Mouse (Mus musculus) kidney, adult 2 months (tissue): ENCODE data around the gene Cdc34b. TPM values are rescaled to one million over a fixed set of nuclear protein-coding genes. Genes with fewer than 3 reads are reported as not detected.

Source experiments
- DNase-seq: peaks from one replicate; pipeline ENCODE4 v3.0.0; 2021
- H3K27ac ChIP-seq: fragments of 200-500 bp; 2 replicates; pipeline ENCODE4 v1.5.1; 2012; ENCODE audit warnings: low read depth, low read length, control low read depth, inconsistent platforms; ENCODE audit not compliant: insufficient read depth
- H3K27me3 ChIP-seq: fragments of 200-500 bp; replicated peaks from 2 replicates; pipeline ENCODE4 v1.6.1; 2012; ENCODE audit warnings: mild to moderate bottlenecking, moderate library complexity, low read length, inconsistent platforms; ENCODE audit not compliant: control insufficient read depth, insufficient read depth
- H3K36me3 ChIP-seq: fragments of 200-500 bp; 2 replicates; pipeline ENCODE4 v1.6.1; 2012; ENCODE audit warnings: mild to moderate bottlenecking, moderate library complexity, low read length, inconsistent platforms; ENCODE audit not compliant: control insufficient read depth, insufficient read depth
- H3K4me1 ChIP-seq: fragments of 200-500 bp; 2 replicates; pipeline ENCODE4 v1.6.1; 2011; ENCODE audit warnings: low read length; ENCODE audit not compliant: control insufficient read depth, insufficient read depth
- H3K4me3 ChIP-seq: fragments of 200-500 bp; 2 replicates; pipeline ENCODE4 v1.5.1; 2011; ENCODE audit warnings: mild to moderate bottlenecking, low read depth, low read length, control low read depth; ENCODE audit not compliant: insufficient read depth
- CTCF ChIP-seq: fragments of 200-500 bp; conservative IDR thresholded peaks from 2 replicates; pipeline ENCODE4 v1.5.1; 2011; ENCODE audit warnings: low read depth, mild to moderate bottlenecking, control low read depth, low read length, moderate library complexity, mixed read lengths; ENCODE audit not compliant: insufficient read depth, insufficient read length
- POLR2A ChIP-seq: fragments of 200-500 bp; IDR thresholded peaks from one replicate; pipeline ENCODE4 v1.6.1; 2011; ENCODE audit warnings: low read depth, low read length, control low read depth
- WGBS: fragments of 180-500 bp; shearing (Covaris S2); methylation state at CpG from one replicate; pipeline ENCODE4 v1.1.7; 2018; 5-methylcytosine and 5-hydroxymethylcytosine counted together
- polyA plus RNA-seq: library from polyadenylated mRNA; depleted of rRNA; stranded (reverse); fragments of >200 nt; gene quantifications from 2 replicates; pipeline ENCODE4 v1.2.3, GENCODE M21; 2012

The Cdc34b gene
- polyA plus RNA-seq, 1 experiment = 0.08 TPM

DNA sequence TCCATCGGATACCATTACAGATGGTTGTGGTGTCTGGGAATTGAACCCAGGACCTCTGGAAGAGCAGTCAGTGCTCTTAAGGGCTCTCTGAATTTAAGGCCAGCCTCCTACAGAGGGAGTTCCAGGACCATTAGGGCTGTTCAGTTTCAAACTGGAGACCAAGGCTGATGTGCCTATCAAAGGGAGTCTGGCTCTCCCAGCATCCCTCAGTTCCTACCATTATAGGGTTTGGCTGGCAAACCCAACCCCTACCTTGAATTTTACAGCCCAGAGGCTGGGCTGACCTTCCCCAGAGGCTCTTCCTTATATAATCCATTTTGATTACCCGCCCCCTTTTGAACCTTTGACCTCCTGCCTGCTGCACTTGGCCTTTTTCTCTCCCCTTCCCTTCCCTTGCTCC is 5.8 kb upstream of the Cdc34b start:
- Histone ChIP-seq H3K4me3 (no peak overlapping the region), H3K27me3 (no peaks in the 10 kb centered on the region), H3K27ac (no peak overlapping the region), H3K4me1 (no peaks in the 10 kb centered on the region), H3K36me3 (no peaks in the 10 kb centered on the region)
- 78% methylated on average over 2 of the region's 2 CpGs for WGBS
- TF ChIP-seq POLR2A (no peak), CTCF (no peak)
- DNase-seq = no peak

DNA sequence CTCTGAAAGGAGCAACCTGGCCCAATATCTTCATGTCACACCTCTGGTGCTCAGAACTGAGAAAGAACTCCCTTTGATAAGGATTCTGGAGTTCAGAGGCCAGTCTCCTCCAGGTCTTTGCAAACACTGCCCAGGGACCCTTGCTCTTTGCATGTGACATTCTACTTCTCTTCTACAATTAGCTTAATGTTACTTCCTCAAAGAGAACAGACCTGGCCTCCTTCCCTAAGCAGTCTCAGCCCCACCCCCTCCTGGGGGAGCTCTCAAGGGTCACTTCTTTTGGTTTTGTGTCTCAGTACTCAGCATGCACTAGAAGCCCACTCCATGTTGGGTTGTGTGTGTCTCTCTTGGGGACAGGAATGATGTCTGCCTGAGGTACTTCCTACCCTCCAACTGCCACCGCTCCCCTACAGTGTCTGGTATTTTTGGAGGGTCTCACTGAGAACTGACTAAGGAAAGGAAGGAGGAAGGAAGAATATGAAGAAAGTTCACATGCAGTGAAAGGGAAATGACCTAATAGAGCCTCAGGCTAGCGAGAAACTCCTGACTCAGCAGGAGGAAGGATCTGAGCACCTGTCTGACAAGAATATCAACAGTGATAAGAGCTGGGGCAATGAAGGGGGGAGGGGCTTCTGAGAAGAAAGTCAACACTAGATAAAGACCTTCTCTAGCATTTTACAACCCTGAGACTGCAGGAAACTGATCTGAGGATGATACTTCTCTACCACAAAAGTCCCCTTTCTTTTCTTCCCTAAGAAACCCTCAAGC is 11.5 kb downstream of the Cdc34b start:
- Histone ChIP-seq H3K4me3 (no peak overlapping the region), H3K27ac (no peak overlapping the region), H3K36me3 (no peaks in the 10 kb centered on the region), H3K27me3 (no peaks in the 10 kb centered on the region), H3K4me1 (no peaks in the 10 kb centered on the region)
- WGBS = 48% methylated on average over 2 of the region's 2 CpGs
- no peak for DNase-seq
- TF ChIP-seq CTCF (no peak), POLR2A (no peak)

DNA sequence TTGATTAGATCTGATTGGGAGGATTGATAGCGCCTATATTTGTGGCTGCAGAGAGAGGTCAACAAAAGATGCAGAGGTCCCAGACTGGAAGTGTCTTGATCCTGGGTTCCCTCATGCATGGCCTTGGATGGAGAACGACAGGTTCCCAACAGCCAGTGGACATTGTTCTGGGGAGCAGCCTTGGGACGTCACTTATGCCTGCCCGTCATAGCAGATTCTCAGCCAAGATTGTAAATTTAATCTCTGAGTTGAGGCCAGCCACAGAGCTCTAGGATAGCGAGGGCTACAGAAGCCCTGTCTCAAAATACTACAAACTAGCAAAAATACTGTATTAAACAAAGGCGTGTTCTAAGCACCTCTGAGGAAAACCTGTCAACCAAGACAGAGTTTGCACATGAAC is 18.3 kb downstream of the Cdc34b start:
- no peaks in the 10 kb centered on the region for H3K4me1 ChIP-seq
- no peak for DNase-seq
- no peaks in the 10 kb centered on the region for H3K27me3 ChIP-seq
- TF ChIP-seq CTCF (no peak), POLR2A (no peak)
- 74% methylated on average over 6 of the region's 6 CpGs for WGBS
- H3K36me3 ChIP-seq = no peaks in the 10 kb centered on the region
- H3K27ac ChIP-seq = no peak overlapping the region
- H3K4me3 ChIP-seq = no peak overlapping the region

GRCm38 (mm10) chr11:94760364-94760763 is 18.8 kb downstream of the Cdc34b start:
- H3K36me3 ChIP-seq = no peaks in the 10 kb centered on the region
- no peaks in the 10 kb centered on the region for H3K4me1 ChIP-seq
- no peak overlapping the region for H3K4me3 ChIP-seq
- H3K27me3 ChIP-seq = no peaks in the 10 kb centered on the region
- TF ChIP-seq CTCF = no peak
- no peak for TF ChIP-seq POLR2A
- WGBS = 62% methylated on average over 3 of the region's 3 CpGs
- H3K27ac ChIP-seq = no peak overlapping the region
- no peak for DNase-seq

DNA sequence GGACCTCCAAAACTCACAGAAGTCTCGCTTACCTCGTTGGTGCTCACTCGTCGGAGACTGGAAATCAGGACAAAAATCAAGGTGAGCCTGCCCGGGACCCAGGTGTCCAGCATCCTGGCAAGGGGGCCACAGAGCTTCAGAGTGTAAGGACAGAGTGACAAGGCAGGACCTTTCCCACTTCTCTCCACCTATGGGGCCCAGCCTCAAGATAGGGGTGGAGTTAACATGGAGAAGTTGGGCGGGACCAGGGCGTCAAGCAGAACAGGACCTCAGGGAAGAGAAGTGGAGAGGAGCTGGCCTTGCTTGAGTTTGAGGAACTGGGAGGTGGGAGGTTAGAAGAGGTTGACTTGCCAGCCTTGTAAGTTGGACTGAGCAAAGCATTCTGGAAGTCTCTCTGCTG is 19.2 kb downstream of the Cdc34b start:
- H3K4me3 ChIP-seq = no peak overlapping the region
- H3K27ac ChIP-seq = no peak overlapping the region
- H3K4me1 ChIP-seq = no peaks in the 10 kb centered on the region
- 74% methylated on average over 7 of the region's 7 CpGs for WGBS
- no peaks in the 10 kb centered on the region for H3K36me3 ChIP-seq
- H3K27me3 ChIP-seq = no peaks in the 10 kb centered on the region
- TF ChIP-seq POLR2A (no peak), CTCF (no peak)
- no peak for DNase-seq

GRCm38 (mm10) chr11:94762281-94762680 is 20.7 kb downstream of the Cdc34b start:
- H3K4me3 ChIP-seq = no peak overlapping the region
- H3K36me3 ChIP-seq = no peaks in the 10 kb centered on the region
- no peak overlapping the region for H3K27ac ChIP-seq
- WGBS = 100% methylated on average over 1 of the region's 1 CpGs
- no peaks in the 10 kb centered on the region for H3K27me3 ChIP-seq
- no peaks in the 10 kb centered on the region for H3K4me1 ChIP-seq
- TF ChIP-seq POLR2A (no peak), CTCF (no peak)
- DNase-seq = no peak

DNA sequence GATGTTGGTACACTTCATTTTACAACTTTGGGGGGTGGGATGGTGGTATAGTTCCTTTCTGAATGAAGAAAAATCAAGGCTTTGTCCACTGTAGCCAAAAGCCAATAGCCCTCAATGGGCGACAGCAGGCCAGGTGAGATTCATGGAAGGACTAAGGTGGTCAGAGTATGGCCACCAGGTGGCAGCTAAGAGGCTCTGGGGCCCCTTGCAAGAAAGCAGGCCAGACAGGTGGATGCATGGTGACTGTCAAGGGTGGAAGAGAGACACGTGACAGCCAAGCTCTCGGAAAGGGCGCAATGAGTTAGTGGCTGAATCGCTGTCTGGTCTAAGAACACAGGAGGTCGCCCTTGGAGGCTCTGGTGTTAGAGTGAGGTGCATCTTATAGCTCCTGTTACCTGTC is 21.2 kb downstream of the Cdc34b start:
- no peak for DNase-seq
- Histone ChIP-seq H3K4me1 (no peaks in the 10 kb centered on the region), H3K36me3 (no peaks in the 10 kb centered on the region), H3K27ac (no peak overlapping the region), H3K4me3 (no peak overlapping the region), H3K27me3 (no peaks in the 10 kb centered on the region)
- TF ChIP-seq POLR2A (no peak), CTCF (no peak; the same call in 1 of the 2 replicates)
- WGBS = 45% methylated on average over 6 of the region's 6 CpGs

- no peak overlapping the region for H3K4me3 ChIP-seq
- 95% methylated on average over 2 of the region's 2 CpGs for WGBS
- H3K27ac ChIP-seq = no peak overlapping the region
- H3K27me3 ChIP-seq = no peaks in the 10 kb centered on the region
- no peaks in the 10 kb centered on the region for H3K4me1 ChIP-seq
- DNase-seq = no peak
- H3K36me3 ChIP-seq = no peaks in the 10 kb centered on the region
- no peak for TF ChIP-seq POLR2A
- TF ChIP-seq CTCF = no peak
Measured at GRCm38 (mm10) chr11:94767241-94767640, 25.7 kb downstream of the Cdc34b start.
